Comparison of ENCODE assay signal across 8 mouse cellular contexts in genomic region chr2:71155486-71155885, GRCm38 (mm10). TPM values are rescaled to one million over a fixed set of nuclear protein-coding genes. Genes with fewer than 3 reads are reported as not detected.
DNase-seq lines count a peak whose midpoint lies in the region; ATAC-seq and TF ChIP-seq lines count a peak whose summit lies in the region.

No protein-coding gene starts in this region.

- peak; percentile 91 for TF ChIP-seq CTCF in lung, adult 2 months (IDR thresholded peaks at IDR 0.05; ENCODE audit: insufficient read depth, low read length)
- TF ChIP-seq CTCF in thymus, adult 2 months (IDR thresholded peaks at IDR 0.05; ENCODE audit: borderline replicate concordance, control insufficient read depth, extremely low read depth, insufficient read depth, low read length, poor library complexity): peak; percentile 96

- no peak for TF ChIP-seq POLR2A in lung, adult 2 months (IDR thresholded peaks at IDR 0.05; ENCODE audit: borderline replicate concordance, extremely low read depth, low read depth, low read length)
- no peak for TF ChIP-seq POLR2A in thymus, adult 2 months (IDR thresholded peaks at IDR 0.05; ENCODE audit: control insufficient read depth, extremely low read depth, insufficient read depth, low read length, poor library complexity)

- H3K4me3 ChIP-seq in embryonic facial prominence, embryonic 11.5 days (ENCODE audit: low read depth, low read length): no peak overlapping the region
- H3K4me3 ChIP-seq in lung, adult 2 months (replicated peaks; ENCODE audit: extremely low read depth, low read depth, low read length): no peak overlapping the region
- H3K4me3 ChIP-seq in thymus, adult 2 months (ENCODE audit: control insufficient read depth, insufficient read depth, low read length): no peak overlapping the region

- H3K4me2 ChIP-seq in embryonic facial prominence, embryonic 11.5 days (ENCODE audit: low read depth, low read length): no peak overlapping the region

- no peak for ATAC-seq in embryonic facial prominence, embryonic 11.5 days (replicated peaks; ENCODE audit: insufficient number of reproducible peaks, low FRiP score, low TSS enrichment, low read depth)
- ATAC-seq in neutrophil, adult 5-6 weeks (ENCODE audit: extremely low read depth, insufficient number of reproducible peaks, low FRiP score, poor library complexity, severe bottlenecking): peak; percentile 89

- peak; percentile 54 to 63 for DNase-seq in CD8-positive naive resting alpha-beta T cell, adult 2 months (ENCODE audit: low read depth in 2 of 2, low spot score in 2 of 2)
- DNase-seq in adrenal gland, postnatal 36 days: peak; percentile 80 to 85
- peak; percentile 84 for DNase-seq in embryonic facial prominence, embryonic 11.5 days (ENCODE audit: low spot score)
- peak; percentile 77 to 88 for DNase-seq in heart, postnatal 10 days
- DNase-seq in kidney, postnatal 36 days: peak; percentile 75 to 89
- peak; percentile 77 for DNase-seq in lung, adult 2 months
- DNase-seq in thymus, adult 2 months: peak; percentile 75

- H3K9me3 ChIP-seq in embryonic facial prominence, embryonic 11.5 days (replicated peaks; ENCODE audit: control insufficient read depth, low read length): no peaks in the 10 kb centered on the region

- no peak overlapping the region for H3K9ac ChIP-seq in embryonic facial prominence, embryonic 11.5 days (replicated peaks; ENCODE audit: low read length)

- no peaks in the 10 kb centered on the region for H3K4me1 ChIP-seq in embryonic facial prominence, embryonic 11.5 days (ENCODE audit: control insufficient read depth, insufficient read depth, low read length)
- H3K4me1 ChIP-seq in lung, adult 2 months (ENCODE audit: control insufficient read depth, insufficient read depth, low read length): no peaks in the 10 kb centered on the region
- H3K4me1 ChIP-seq in thymus, adult 2 months (replicated peaks; ENCODE audit: control insufficient read depth, insufficient read depth, low read length): peaks cover 7% of the 10 kb centered on the region

- no peaks in the 10 kb centered on the region for H3K27me3 ChIP-seq in embryonic facial prominence, embryonic 11.5 days (ENCODE audit: control insufficient read depth, insufficient read depth, low read length)
- H3K27me3 ChIP-seq in thymus, adult 2 months (ENCODE audit: control insufficient read depth, insufficient read depth, low read length): no peaks in the 10 kb centered on the region

- H3K27ac ChIP-seq in embryonic facial prominence, embryonic 11.5 days (replicated peaks; ENCODE audit: low read depth, low read length): no peak overlapping the region
- no peak overlapping the region for H3K27ac ChIP-seq in thymus, adult 2 months (ENCODE audit: control insufficient read depth, insufficient read depth, low read length)

- intact Hi-C loops in heart, postnatal 10 days (cut with DNase I): loop anchor here (10.0 kb wide), 1 partner anchor 659 kb away; no protein-coding TSS in a partner anchor

- no peaks in the 10 kb centered on the region for H3K36me3 ChIP-seq in embryonic facial prominence, embryonic 11.5 days (replicated peaks; ENCODE audit: control insufficient read depth, insufficient read depth, low read depth, low read length)
- no peaks in the 10 kb centered on the region for H3K36me3 ChIP-seq in thymus, adult 2 months (ENCODE audit: control insufficient read depth, insufficient read depth, low read length)

- 11% methylated on average over 8 of the region's 8 CpGs for WGBS in embryonic facial prominence, embryonic 11.5 days
- 6% methylated on average over 8 of the region's 8 CpGs for WGBS in lung, adult 2 months
- WGBS in thymus, adult 2 months: 9% methylated on average over 8 of the region's 8 CpGs

RNA-seq across cellular contexts. Expression of gene Cybrd1, which starts 37.8 kb away (rescaled TPM):
- total RNA-seq in adrenal gland, postnatal 36 days (2021): under 1 TPM; 0.53 to 0.99 TPM
- 0.42 and 0.71 TPM in 2 replicates for polyA plus RNA-seq in embryonic facial prominence, embryonic 11.5 days (2014; fragmentation: Nextera tagmentation; extraction: Ambion mirVana)
- 1 to 10 TPM; 1.1 to 1.7 TPM for total RNA-seq in heart, postnatal 10 days (2021)
- 7.4 and 8.3 TPM in 2 replicates for polyA plus RNA-seq in lung, adult 2 months (2012; rRNA removed)
- 0.12 and 0.25 TPM in 2 replicates for total RNA-seq in neutrophil, adult 5-6 weeks (2017)
- polyA plus RNA-seq in thymus, adult 2 months (2012; rRNA removed): 2.3 and 3.1 TPM in 2 replicates

RNA-seq across cellular contexts. Expression of gene Dync1i2, which starts 56.0 kb away (rescaled TPM):
- total RNA-seq in adrenal gland, postnatal 36 days (2021): 10 to 100 TPM; 89.3 to 97.1 TPM
- polyA plus RNA-seq in embryonic facial prominence, embryonic 11.5 days (2014; fragmentation: Nextera tagmentation; extraction: Ambion mirVana): 157 and 167 TPM in 2 replicates
- total RNA-seq in heart, postnatal 10 days (2021): 10 to 100 TPM; 85.4 to 92.6 TPM
- 13.6 and 27.9 TPM in 2 replicates for polyA plus RNA-seq in lung, adult 2 months (2012; rRNA removed)
- total RNA-seq in neutrophil, adult 5-6 weeks (2017): 117 and 118 TPM in 2 replicates
- 22.8 and 26.2 TPM in 2 replicates for polyA plus RNA-seq in thymus, adult 2 months (2012; rRNA removed)
